Comparison of ENCODE assay signal across 8 mouse cellular contexts in the genomic region with DNA sequence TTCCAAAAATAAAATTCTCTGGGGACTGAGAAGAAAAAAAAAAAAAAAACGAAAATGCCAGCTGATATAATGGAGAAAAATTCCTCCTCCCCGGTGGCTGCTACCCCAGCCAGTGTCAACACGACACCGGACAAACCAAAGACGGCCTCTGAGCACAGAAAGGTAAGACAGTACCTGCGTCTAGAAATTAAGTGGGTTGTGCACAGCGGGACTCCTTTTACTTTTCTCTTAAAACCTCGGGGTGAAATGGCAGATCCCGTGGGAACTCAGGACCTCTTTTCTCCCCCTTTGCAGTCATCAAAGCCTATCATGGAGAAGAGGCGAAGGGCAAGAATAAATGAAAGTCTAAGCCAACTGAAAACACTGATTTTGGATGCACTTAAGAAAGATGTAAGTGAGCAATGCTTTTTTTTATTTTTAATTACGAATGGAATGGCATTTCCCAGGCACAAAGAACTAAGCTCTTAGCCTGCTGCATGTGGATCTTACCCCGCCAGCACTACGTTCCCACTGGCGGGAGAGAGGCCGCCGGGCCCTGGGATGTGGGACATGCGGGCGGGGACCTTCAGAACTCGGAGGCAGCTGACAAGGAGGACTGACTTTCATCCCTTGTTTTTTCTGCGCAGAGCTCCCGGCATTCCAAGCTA. TPM values are rescaled to one million over a fixed set of nuclear protein-coding genes. Genes with fewer than 3 reads are reported as not detected.
DNase-seq lines count a peak whose midpoint lies in the region; ATAC-seq and TF ChIP-seq lines count a peak whose summit lies in the region.

No protein-coding gene starts in this region.

- H3K9me3 ChIP-seq in embryonic facial prominence, embryonic 15.5 days (replicated peaks) = no peaks in the 10 kb centered on the region
- no peaks in the 10 kb centered on the region for H3K9me3 ChIP-seq in hindbrain, embryonic 15.5 days
- no peaks in the 10 kb centered on the region for H3K9me3 ChIP-seq in midbrain, embryonic 10.5 days (replicated peaks)

- under 1% methylated on average over 21 of the region's 21 CpGs for WGBS in embryonic facial prominence, embryonic 15.5 days
- WGBS in hindbrain, embryonic 15.5 days = under 1% methylated on average over 21 of the region's 21 CpGs
- under 1% methylated on average over 21 of the region's 21 CpGs for whole genome bisulfite sequencing in midbrain, embryonic 10.5 days

- no peak for TF ChIP-seq POLR2A in testis, adult 2 months (IDR thresholded peaks at IDR 0.05; ENCODE audit: control insufficient read depth, low read depth, low read length)

- no peak for DNase-seq in testis, postnatal 10 days (ENCODE audit: low spot score)
- peak; percentile 42 for DNase-seq in midbrain, embryonic 10.5 days (ENCODE audit: low spot score)
- no peak for DNase-seq in thymus, adult 18-20 months
- DNase-seq in layer of hippocampus, postnatal 36 days = no peak

- peak overlapping the region; percentile 86 for H3K4me3 ChIP-seq in testis, adult 2 months (ENCODE audit: control insufficient read depth, low read depth, low read length)
- peak overlapping the region; percentile 55 for H3K4me3 ChIP-seq in embryonic facial prominence, embryonic 15.5 days (replicated peaks)
- H3K4me3 ChIP-seq in hindbrain, embryonic 15.5 days = peak overlapping the region; percentile 68
- peak overlapping the region; percentile 67 for H3K4me3 ChIP-seq in midbrain, embryonic 10.5 days

- peaks cover 12% of the 10 kb centered on the region for H3K27me3 ChIP-seq in testis, adult 2 months (ENCODE audit: control insufficient read depth, insufficient read depth, low read length)
- H3K27me3 ChIP-seq in embryonic facial prominence, embryonic 15.5 days = peaks cover 3% of the 10 kb centered on the region; the same call in 1 of the 2 replicates
- peaks cover 31% of the 10 kb centered on the region for H3K27me3 ChIP-seq in hindbrain, embryonic 15.5 days
- H3K27me3 ChIP-seq in midbrain, embryonic 10.5 days (ENCODE audit: low read depth, poor library complexity, severe bottlenecking) = peaks cover 54% of the 10 kb centered on the region

- no peak for TF ChIP-seq CTCF in testis, adult 2 months (IDR thresholded peaks at IDR 0.05; ENCODE audit: control insufficient read depth, insufficient read depth, insufficient replicate concordance, low read depth, low read length)

- no peak for ATAC-seq in embryonic facial prominence, embryonic 15.5 days (ENCODE audit: insufficient number of reproducible peaks, low FRiP score, low TSS enrichment, low read depth)
- no peak for ATAC-seq in hindbrain, embryonic 15.5 days (ENCODE audit: low FRiP score, low read depth)
- no peak for ATAC-seq in monocyte, adult 5-6 weeks (replicated peaks; ENCODE audit: insufficient number of reproducible peaks, low FRiP score, low TSS enrichment, poor library complexity, severe bottlenecking)

- H3K4me2 ChIP-seq in embryonic facial prominence, embryonic 15.5 days (replicated peaks) = peak overlapping the region; percentile 93
- H3K4me2 ChIP-seq in hindbrain, embryonic 15.5 days = peak overlapping the region; percentile 94

- H3K9ac ChIP-seq in embryonic facial prominence, embryonic 15.5 days = peak overlapping the region; percentile 68
- H3K9ac ChIP-seq in hindbrain, embryonic 15.5 days = peak overlapping the region; percentile 51

- H3K36me3 ChIP-seq in testis, adult 2 months (ENCODE audit: control insufficient read depth, insufficient read depth, low read length) = no peaks in the 10 kb centered on the region
- H3K36me3 ChIP-seq in embryonic facial prominence, embryonic 15.5 days = no peaks in the 10 kb centered on the region
- H3K36me3 ChIP-seq in hindbrain, embryonic 15.5 days = no peaks in the 10 kb centered on the region
- peaks cover 4% of the 10 kb centered on the region; the same call in 1 of the 2 replicates for H3K36me3 ChIP-seq in midbrain, embryonic 10.5 days

- peaks cover 59% of the 10 kb centered on the region for H3K4me1 ChIP-seq in testis, adult 2 months (ENCODE audit: control insufficient read depth, insufficient read depth, low read length)
- H3K4me1 ChIP-seq in embryonic facial prominence, embryonic 15.5 days = peaks cover 62% of the 10 kb centered on the region
- H3K4me1 ChIP-seq in hindbrain, embryonic 15.5 days (replicated peaks) = peaks cover 62% of the 10 kb centered on the region
- peaks cover 96% of the 10 kb centered on the region for H3K4me1 ChIP-seq in midbrain, embryonic 10.5 days

- H3K27ac ChIP-seq in testis, adult 2 months (ENCODE audit: control insufficient read depth, insufficient read depth, low read depth, low read length) = peak overlapping the region; percentile 81
- H3K27ac ChIP-seq in embryonic facial prominence, embryonic 15.5 days (replicated peaks) = peak overlapping the region; percentile 96
- H3K27ac ChIP-seq in hindbrain, embryonic 15.5 days (replicated peaks) = peak overlapping the region; percentile 63
- H3K27ac ChIP-seq in midbrain, embryonic 10.5 days (replicated peaks) = peak overlapping the region; percentile 89

RNA-seq across cellular contexts. Expression of gene Hes1, which starts 1.5 kb away (rescaled TPM):
- polyA plus RNA-seq in testis, adult 2 months (2012; rRNA removed) = 9.7 and 12.4 TPM in 2 replicates
- 63.6 and 66.0 TPM in 2 replicates for polyA plus RNA-seq in embryonic facial prominence, embryonic 15.5 days (2015; fragmentation: Nextera tagmentation; extraction: Ambion mirVana)
- 14.5 and 17.0 TPM in 2 replicates for polyA plus RNA-seq in hindbrain, embryonic 15.5 days (2015; fragmentation: Nextera tagmentation; extraction: Ambion mirVana)
- polyA plus RNA-seq in midbrain, embryonic 10.5 days (2016; fragmentation: Nextera tagmentation; extraction: Ambion mirVana) = 32.2 and 42.5 TPM in 2 replicates
- total RNA-seq in layer of hippocampus, postnatal 36 days (2021) = 10 to 100 TPM; 18.9 to 23.3 TPM
- total RNA-seq in monocyte, adult 5-6 weeks (2017) = 71.3 to 116 TPM (median 105 TPM) in 3 replicates
